Mouse (Mus musculus): ENCODE results near the gene Nr5a1.

Gene Nr5a1

DNA sequence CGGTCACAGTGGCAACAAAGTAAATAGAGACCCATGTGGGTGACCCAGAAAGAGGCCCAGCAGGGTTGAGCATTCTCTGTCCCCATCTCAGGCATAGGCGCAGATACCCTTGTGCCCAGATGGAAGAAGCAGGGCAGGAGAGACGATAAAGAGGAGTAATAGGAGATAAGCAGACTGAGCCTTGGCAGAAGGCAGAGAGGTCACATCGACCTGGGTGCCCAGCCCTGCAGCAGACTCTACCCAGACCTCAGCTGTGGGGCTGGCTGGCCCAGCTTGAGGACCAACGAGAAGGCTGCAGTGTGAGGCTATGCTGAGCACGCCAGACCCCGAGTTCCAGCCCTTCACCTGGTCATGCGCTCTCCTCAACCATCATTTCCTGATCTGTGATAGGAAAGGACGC is 10.0 kb downstream of the Nr5a1 start:
- DNase-seq (ENCODE audit: low spot score in 2 of 2) = no peak

DNA sequence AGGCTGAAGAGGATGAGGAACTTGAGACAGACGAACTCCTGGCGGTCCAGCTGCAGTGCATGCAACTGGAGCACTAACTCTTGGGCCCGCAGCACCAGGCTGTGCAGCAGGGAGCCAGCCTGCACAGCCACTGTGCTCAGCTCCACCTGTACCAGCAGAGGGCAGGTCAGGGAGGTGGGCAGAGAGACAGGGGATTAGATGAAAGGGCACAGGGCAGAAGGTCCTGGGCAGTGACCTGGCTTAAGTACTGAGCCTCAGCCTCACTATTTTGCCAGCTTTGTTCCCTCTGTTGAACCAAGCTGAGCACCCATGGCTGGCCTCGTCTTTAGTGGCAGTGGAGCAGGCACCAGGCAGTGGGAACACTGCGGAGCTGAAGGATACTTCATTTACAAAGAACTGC is 14.2 kb downstream of the Nr5a1 start:
- DNase-seq (ENCODE audit: low spot score in 2 of 2) = no peak

DNA sequence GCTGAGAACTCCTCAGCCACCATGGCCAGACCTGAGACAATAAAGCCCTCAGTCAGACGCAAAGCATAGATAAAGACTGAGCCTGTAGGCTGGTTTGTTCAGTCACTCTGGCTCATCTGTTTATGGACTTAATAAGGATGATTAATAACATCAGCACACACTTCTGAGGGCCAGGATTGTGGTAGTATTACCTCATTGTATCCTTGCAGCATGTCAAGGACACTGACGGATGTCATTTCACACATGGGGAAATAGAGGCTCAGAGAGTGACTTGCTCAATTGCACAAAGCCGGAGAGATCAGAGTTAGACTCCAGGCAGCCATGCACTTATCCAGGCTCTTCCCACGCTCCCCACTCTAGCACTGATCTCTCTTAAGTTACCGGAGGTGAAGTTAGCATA is 15.7 kb downstream of the Nr5a1 start:
- DNase-seq (ENCODE audit: low spot score in 2 of 2) = no peak

DNA sequence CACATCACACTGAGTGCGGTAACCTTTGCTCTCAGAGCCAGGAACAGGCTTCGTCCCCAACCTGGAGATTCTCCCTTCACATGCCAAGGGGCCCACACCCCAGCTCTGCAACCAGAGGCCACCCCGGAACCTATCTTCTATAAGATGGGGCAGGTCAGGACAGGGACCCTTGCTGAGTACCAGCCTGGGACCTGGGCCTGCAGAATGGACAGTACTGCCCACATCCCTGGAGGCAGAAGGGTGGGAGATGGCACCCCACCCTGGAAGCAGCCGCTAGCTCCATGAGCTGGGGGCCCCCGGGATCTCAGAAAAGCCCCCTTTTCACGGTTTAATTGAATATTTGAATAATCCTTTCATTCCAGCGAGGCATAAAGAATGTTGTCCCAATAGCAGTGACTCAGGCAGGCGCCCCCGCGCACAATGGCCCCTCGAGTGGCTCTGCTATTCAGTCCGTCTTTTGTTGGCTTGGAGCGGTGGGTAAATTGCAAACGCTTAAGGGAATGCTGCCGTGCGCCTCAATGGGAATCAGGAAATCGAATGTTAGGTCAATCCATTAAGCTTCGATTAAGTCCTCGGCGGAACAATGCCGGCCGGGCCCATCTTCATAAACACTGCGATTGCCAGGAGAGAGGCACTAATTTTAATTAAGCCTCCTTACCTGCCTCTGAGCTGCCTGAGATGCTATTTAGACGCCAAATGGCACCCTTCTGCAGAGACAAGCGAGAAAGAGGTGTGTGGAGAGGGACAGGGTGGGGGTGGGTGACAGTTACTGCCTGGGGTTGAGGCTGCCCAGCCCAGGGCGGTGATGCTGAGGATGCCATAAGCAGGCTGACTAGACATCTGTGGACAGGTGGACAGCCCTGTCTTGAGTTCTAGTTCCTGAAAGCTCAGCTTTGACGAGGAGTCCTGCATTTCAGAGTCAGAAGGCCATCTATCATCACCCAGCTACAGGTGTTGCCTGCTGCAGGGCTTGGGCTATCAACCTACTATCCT is 16.9 kb downstream of the Nr5a1 start:
- no peak for DNase-seq (ENCODE audit: low spot score in 2 of 2)

DNA sequence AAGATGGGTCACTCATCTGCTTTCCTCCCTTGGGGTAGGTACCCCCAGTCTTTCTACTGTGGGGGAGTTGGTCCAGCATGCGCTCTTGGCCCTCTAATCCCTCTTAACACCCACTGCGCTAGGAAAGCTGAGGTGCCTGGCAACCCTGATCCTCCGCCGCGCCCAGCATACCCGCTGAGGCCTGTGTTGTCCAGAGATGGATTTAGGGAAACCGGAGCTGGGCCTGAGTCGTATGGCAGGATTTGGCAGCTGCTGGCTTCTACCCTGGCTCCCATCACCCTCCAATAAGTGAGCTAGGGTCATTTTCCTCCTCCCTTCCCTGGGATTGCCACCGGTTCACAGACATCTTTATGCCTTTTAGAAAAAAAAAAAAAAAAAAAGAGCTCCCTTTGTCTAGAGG is 18.6 kb downstream of the Nr5a1 start:
- no peak for DNase-seq (ENCODE audit: low spot score in 2 of 2)

DNA sequence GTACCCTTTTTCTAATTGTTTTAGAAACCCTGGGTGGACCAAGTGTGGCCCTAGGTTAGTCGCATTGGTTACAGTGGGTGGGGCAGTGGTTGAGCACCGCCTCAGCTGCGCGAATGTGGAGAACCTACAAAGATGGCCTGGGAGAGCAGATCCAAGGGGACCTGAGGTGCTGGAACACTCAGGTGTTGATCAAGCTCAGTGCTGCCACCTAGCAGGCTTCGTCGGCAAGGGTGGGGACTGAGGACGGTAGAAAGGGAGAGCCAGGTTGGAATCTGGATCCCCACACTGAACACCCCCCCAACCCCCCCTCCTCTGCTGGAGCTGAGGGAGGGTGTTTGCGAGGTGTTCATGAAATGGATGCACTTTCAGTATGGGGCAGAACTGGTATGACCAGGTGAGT is 22.8 kb downstream of the Nr5a1 start:
- DNase-seq (ENCODE audit: low spot score in 2 of 2) = no peak

DNA sequence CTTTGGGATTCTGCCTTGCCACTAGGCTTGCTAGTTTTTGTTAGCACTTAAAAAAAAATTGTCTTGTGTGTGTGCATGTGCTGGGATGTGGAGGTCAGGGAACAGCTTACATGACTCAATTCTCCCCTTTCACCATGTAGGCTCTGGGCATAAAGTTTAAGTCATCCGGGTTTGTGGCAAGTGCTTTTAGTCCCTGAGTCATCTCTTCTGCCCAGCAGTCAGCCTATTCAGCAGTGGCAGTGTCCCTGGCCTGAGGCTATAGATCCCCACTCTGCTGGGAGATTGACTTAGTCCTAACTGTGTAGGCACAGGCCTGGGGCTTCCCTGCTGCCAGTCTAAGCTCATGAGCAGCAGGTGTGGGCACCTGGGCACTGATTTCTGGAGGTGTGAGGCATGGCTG is 24.5 kb downstream of the Nr5a1 start:
- no peak for DNase-seq (ENCODE audit: low spot score in 2 of 2)

DNA sequence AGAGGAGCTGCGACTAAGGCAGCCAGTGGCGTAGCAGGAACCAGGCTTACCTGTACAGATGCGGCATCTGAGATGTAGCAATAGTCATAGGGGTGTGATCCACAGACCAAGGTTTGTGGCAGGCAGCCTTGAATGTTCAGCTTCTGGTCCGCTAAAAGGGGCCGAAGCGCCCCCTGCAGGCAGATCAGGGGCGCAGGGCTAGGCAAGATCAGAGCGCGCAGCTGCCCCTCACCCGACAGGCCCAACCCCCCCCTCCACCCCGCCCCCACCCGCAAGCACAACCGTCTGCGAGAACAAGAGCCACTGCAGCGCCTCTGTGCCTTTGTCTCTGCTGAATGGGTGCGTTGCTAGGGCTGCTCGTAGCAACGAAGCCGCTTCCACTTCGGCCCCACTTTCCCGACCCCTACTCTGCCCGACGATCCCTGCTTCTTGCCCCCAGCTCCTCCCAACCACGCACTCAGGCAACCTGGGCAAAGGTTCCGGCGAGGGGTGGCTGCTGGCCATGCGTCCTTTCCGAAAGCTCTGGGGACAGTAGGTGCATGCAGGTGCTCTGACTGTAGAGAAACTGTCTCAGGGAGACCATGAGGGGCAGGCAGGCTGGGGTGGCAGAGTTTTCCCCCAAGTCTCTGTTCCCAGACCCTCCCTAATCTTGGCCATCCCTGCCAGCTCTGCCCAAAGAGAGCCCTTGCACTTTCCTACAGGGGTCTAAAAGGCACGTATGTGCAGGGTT is 25.4 kb downstream of the Nr5a1 start:
- peak; percentile 64 to 69 for DNase-seq (ENCODE audit: low spot score in 2 of 2)

DNA sequence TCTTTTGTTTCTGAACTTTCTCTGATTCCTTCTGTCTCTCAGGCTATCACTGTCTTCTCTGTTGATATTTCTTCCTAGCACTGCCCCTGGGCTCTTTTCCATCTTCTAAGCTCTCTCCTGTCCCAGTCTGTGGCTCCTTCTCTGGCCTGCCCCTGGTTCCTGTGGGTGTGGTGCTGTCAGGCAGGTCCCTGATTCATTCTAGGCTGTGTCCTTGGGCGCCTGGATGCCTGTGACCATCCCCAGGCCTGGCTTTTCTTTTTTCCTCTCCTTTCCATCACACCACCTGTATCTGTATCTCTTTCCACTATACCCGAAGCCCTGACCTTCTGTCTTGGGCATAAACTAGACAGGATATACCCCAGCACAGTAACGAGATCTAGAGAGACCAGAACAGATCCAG is 28.6 kb downstream of the Nr5a1 start:
- DNase-seq (ENCODE audit: low spot score in 2 of 2) = no peak

DNA sequence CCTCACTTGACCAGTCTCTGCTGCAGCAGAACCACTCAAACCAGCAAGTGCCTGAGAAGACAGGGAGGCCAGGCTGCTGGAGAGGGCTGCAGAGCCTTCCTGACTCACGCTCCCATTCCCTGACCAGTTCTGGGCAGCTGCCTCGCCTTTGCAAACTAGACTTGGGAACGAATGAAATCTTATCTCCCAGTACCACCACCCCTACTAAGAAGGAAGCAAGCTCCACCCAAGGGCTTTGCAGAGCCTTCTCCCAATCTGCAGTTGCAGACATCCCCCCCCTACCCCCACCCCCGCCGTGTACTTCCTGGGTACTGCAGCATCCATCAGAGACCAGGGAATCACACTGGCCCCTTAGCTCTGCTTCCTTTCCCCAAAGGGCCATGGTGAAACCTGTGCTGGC is 31.3 kb downstream of the Nr5a1 start:
- DNase-seq (ENCODE audit: low spot score in 2 of 2) = no peak

DNA sequence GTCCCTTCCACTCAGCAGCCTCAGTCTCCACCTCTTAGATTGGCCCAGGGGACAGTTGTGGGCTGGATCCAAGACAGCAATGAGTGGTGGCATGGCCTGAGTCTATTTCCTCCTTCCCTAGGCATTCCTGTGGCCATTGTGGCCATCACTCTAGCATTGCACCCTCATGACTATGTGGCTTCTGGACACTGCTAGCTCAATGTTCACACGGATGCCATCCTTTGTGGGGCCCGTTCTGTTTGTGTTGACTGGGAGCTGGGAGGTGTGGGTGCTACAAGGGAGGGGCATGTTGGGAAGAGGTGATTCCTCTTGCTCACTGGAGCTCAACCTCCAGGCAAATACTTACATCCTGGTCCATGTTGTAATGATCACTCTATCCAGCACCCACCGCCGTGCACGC is 32.1 kb downstream of the Nr5a1 start:
- DNase-seq (ENCODE audit: low spot score in 2 of 2) = no peak

DNA sequence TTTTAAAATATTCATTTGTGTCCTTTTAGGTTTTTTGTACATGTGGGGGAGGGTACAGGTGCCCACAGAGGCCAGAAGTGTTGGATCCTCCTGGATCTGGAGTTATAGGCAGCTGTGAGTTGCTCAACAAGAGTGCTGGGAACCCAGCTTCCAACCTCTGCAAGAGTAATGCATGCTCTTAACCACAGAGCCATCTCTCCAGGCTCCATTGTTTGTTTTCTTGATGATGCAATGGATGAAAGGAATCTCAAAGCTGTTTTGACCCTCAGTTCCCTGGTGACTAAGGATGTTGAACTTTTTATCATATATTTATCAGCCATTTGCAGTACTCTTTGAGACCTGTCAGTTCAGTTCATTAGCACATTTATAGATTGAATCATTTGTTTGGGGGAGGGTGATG is 35.4 kb downstream of the Nr5a1 start:
- DNase-seq (ENCODE audit: low spot score in 2 of 2) = no peak

DNA sequence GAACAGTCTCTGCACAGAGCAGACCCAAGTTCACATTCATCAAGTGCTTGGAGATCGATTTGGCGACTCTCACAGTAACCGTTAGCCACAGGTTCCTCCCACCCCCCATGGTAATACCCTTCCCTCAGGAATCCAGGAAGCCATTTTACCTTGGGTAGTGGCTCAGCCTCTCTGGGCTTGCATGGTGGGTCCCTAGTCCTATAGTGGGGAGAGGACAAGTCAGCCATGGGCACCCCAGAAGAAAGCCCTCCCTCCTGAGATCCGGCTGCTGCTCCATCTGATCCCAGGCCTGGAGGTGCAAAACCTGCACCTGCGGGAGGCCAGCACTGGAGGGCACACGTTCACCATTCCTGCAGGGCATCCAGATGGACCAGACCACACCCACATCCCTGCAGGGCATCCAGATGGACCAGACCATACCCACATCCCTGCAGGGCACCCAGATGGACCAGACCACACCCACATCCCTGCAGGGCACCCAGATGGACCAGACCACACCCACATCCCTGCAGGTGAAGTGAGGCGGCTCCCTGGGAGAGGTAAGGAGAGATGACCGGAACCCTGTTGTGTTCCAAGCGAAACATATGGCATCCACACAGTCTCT is 38.9 kb downstream of the Nr5a1 start:
- no peak for DNase-seq (ENCODE audit: low spot score in 2 of 2)

DNA sequence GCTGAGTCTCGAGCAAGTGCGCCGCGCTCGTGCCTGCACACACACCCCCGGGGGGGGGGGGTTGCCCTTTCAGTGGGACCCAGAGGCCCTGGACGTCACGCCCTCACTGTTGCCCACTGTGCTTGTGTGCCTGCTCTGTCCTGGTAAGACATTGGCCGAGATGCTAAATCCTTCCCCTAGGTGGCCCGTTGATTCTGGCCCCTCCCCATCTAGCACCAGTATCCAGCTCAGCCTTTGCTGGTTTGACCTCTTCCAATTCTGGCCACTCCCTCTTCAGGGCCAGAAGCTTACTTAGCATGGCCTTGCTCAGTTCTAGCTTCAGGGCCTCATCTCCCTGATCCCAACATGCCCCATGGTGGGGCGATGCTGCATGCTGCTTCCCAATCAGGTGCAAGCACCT is 41.8 kb downstream of the Nr5a1 start:
- no peak for DNase-seq (ENCODE audit: low spot score in 2 of 2)

DNA sequence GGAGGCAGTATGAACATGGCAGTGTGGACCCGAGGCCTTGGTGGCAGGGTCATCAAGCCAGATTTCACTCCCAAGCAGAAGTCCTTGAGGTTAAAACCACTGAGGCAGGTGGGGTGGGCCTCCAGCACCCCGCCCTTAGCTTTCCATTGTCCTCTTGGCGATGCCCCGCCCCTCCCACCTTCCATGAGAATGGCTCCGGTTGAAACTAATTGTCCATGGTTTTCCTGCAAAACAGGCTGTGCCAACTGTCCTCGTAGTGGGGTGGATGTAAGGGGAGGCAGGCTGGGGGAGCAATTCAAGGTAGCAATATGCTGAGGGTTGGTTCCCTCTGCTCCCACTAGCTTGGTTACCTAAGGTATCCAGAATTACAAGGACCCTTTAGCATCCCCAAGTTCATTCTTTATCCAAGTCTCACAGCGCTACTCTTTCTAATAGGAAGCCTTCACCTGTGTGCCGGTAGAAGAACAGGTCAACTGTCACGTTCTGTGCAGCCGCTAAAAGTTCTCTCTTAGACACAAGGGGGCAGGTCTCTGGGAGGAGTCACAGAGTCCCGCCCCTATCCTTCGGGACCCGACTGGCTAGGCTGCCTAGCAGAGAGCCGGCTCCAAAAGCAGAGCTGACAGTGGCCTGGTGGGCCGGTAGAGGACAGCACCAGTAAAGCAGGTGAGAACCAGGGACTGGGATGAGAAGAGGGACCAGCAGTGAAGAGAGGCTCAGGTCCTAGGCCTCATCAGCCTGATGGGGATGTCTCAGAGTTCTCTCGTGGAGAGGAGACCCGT is 45.4 kb downstream of the Nr5a1 start:
- no peak for DNase-seq (ENCODE audit: low spot score in 2 of 2)

DNA sequence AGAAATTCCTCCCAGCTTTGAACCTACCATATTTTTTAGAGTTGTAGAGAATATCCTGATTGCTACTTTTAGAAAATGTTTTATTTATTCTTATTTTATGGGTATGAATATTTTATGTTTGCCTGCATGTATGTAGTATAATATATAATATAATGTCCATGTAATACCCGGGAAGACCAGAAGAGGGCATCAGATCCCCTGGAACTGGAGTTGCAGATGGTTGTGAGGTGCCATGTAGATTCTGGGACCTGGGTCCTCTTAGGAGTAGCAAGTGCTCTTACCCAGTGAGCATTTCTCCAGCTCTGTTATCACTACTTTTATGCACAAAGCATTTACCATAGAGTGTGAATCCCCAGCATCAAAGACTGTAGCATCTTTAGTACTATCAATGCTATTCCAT is 52.9 kb downstream of the Nr5a1 start:
- DNase-seq (ENCODE audit: low spot score in 2 of 2) = no peak

DNA sequence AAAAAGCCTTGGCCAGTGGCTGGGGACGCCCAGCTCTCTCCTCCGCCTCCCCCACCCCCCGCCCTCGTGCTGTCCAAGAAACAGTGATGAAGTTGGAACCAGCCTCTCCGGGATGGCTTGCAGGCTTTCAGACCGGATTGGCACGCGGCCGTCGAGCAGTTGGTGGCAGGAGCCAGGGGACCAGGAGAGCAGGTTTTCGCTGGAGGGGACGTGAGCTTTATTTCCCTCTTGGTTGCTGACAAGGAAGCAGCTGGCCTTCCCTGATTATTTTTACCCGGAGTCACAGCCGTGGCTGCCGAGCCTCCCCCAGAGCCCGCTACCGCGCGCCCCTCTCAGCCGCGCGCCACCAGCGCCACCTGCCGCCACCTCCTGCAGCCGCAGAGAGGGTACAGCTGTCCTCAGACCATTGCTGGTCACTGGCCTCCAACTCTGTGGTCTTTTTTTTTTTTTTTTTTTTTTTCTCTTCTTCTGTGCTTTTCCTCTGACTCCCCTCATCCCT is 56.0 kb downstream of the Nr5a1 start:
- DNase-seq (ENCODE audit: low spot score in 2 of 2) = peak; percentile 74 to 85

DNA sequence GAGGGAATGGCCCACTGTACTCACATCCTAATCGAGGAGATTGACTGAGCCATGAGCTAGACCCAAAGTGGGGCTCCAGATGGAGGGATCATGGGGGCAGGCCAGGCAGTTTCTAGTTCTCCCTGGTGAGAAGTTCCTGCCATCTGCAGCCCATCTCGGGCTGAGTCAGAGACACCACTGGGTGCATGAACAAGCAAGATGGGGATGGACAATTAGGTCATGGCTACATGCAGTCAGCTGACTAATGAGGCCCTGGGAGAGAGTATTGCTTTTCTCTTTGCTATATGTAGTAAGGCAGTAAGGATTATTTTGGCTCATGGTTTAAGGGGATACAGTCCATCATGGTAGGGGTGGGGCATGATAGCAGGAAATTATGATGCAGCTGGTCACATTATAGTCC is 60.6 kb downstream of the Nr5a1 start:
- no peak for DNase-seq (ENCODE audit: low spot score in 2 of 2)

DNA sequence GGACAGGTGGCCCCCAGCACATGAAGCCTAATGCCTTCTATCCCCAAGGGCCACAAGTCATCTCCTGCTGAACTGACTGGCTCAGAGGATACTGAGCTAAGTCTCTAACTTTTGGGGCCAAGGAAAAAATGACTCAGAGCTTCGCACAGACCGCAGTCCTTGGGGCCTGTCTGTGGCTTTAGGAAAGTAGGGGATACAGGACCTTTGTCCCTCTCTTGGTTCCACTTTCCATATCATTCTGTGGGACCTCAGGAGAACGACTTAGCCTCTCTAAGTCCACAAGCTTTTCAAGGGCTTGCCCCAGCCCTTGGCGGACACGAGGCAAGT is 61.1 kb downstream of the Nr5a1 start:
- DNase-seq (ENCODE audit: low spot score in 2 of 2) = no peak

DNA sequence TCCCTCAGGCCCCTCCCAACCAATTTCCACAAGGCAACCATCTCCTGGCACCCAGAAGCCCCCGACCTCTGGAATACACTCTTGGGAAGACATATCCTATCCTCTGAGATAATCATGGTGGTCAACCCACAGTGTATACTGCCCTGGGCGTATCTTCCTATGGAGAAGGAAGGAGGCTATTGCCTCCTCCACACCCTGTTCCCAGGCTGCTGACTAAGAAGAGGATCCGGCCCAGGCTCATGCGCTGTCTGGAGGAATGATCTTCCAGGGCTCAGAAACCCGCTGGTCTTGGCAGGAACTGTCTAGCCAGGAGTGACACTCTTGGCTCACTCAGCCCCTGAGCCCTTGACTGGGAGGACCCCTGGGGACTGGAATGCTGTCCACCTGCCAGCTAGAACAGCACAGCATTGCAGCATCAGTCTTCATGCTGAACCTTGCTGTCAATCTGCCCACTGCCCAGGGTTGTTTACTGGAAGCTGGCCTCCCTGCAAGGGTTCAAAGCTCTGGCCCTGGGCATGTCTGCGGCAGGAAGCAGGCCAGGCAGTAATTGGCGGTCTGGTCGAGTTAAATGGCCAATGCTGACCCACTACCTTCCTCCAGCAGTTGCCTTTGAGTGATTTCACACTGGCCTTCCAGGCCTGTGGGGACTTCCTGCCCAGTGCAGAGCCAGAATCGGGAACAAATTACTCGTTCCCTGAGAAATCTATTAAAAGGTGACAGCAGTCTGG is 61.6 kb downstream of the Nr5a1 start:
- peak in 1 of 2 experiments; percentile 36 for DNase-seq (ENCODE audit: low spot score in 2 of 2)

DNA sequence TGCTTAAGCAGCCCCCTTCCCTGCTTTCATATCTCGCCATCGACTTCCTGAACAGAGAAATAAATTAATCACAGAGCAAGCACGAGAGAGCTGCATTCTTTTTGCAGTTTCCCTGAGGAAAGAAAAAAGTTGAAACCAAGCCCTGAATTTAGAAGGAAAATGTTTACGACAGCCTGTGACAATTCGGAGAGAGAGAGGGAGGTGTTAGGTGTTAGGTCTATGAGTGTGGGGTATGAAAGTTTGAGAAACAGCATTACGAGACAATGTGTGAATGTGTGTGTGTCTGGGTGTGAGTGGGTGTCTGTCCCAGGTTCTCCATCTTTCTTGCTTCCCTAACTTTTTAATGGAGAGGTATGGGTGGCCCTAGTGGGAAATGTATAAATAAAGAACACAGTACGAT is 62.2 kb downstream of the Nr5a1 start:
- DNase-seq (ENCODE audit: low spot score in 2 of 2) = no peak
